Mouse (Mus musculus) hindbrain, embryonic 16.5 days (tissue): ENCODE data around the gene Cct3. TPM values are rescaled to one million over a fixed set of nuclear protein-coding genes. Genes with fewer than 3 reads are reported as not detected.

Experiments used
- ATAC-seq: fragments of 200-750 bp; cut with Nextera tagmentation; 2 replicates; pipeline ENCODE4 v1.8.0; 2017; ENCODE audit warnings: moderate TSS enrichment, moderate library complexity
- H3K27ac ChIP-seq: fragments of 300-500 bp; sonication (generic); 2 replicates; pipeline ENCODE4 v1.5.1; 2014; ENCODE audit warnings: low read depth, mild to moderate bottlenecking, control low read depth, low read length, moderate library complexity
- H3K27me3 ChIP-seq: fragments of 300-500 bp; sonication (generic); replicated peaks from 2 replicates; pipeline ENCODE4 v1.6.1; 2014; ENCODE audit warnings: low read length; ENCODE audit not compliant: control insufficient read depth, insufficient read depth
- H3K36me3 ChIP-seq: fragments of 300-500 bp; sonication (generic); 2 replicates; pipeline ENCODE4 v1.6.1; 2014; ENCODE audit warnings: mild to moderate bottlenecking, low read length, moderate library complexity, mixed read lengths; ENCODE audit not compliant: control insufficient read depth, insufficient read depth
- H3K4me1 ChIP-seq: fragments of 300-500 bp; sonication (generic); 2 replicates; pipeline ENCODE4 v1.6.1; 2014; ENCODE audit warnings: low read depth, low read length; ENCODE audit not compliant: control insufficient read depth, insufficient read depth
- H3K4me2 ChIP-seq: fragments of 300-500 bp; sonication (generic); 2 replicates; pipeline ENCODE4 v1.6.1; 2014; ENCODE audit warnings: mild to moderate bottlenecking, low read length, control low read depth, moderate library complexity
- H3K4me3 ChIP-seq: fragments of 300-500 bp; sonication (generic); 2 replicates; pipeline ENCODE4 v1.5.1; 2014; ENCODE audit warnings: mild to moderate bottlenecking, low read length, control low read depth, moderate library complexity
- H3K9ac ChIP-seq: fragments of 300-500 bp; sonication (generic); 2 replicates; pipeline ENCODE4 v1.6.1; 2014; ENCODE audit warnings: low read depth, mild to moderate bottlenecking, control low read depth, low read length, moderate library complexity
- H3K9me3 ChIP-seq: fragments of 300-500 bp; sonication (generic); 2 replicates; pipeline ENCODE4 v1.6.1; 2014; ENCODE audit warnings: mild to moderate bottlenecking, low read length, moderate library complexity; ENCODE audit not compliant: control insufficient read depth
- WGBS: fragments of 180-500 bp; shearing (Covaris S2); extraction: QIAGEN DNeasy Blood & Tissue Kit; methylation state at CpG from one replicate; pipeline ENCODE4 v1.1.7; 2014; 5-methylcytosine and 5-hydroxymethylcytosine counted together
- polyA plus RNA-seq: library from polyadenylated mRNA; unstranded; fragments of >200 nt; fragmentation: Nextera tagmentation; extraction: Ambion mirVana; gene quantifications from 2 replicates; pipeline ENCODE4 v1.2.1, GENCODE M21; 2015

Cct3 gene
- polyA plus RNA-seq, 1 experiment from 2014 or later = 444 TPM

DNA sequence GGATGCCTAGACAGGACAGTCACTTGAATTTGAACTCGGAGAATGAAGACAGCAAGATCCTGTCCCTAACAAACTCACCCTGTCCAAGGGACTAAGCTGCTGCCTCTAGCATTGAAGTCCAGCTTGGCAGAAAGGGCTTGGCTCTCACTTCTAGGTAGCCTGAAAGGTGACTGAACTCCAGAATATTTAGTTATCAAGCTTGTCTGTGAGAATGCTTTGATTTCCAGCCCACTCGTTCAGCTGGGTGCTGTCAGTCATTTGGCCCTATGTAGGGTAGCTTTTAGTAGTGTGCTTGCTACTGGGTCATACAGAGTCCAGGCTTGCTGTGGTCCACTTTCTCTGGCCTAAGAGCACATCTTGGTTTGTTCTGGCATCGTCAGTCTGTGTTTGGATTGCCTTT, 42.1 kb downstream of the Cct3 start:
- Histone ChIP-seq H3K4me3 (no peak overlapping the region), H3K27ac (no peak overlapping the region), H3K36me3 (peaks cover 17% of the 10 kb centered on the region), H3K9ac (no peak overlapping the region), H3K4me2 (no peak overlapping the region), H3K9me3 (no peaks in the 10 kb centered on the region), H3K27me3 (no peaks in the 10 kb centered on the region), H3K4me1 (peaks cover 13% of the 10 kb centered on the region)
- ATAC-seq = no peak
- WGBS = 73% methylated on average over 3 of the region's 3 CpGs

DNA sequence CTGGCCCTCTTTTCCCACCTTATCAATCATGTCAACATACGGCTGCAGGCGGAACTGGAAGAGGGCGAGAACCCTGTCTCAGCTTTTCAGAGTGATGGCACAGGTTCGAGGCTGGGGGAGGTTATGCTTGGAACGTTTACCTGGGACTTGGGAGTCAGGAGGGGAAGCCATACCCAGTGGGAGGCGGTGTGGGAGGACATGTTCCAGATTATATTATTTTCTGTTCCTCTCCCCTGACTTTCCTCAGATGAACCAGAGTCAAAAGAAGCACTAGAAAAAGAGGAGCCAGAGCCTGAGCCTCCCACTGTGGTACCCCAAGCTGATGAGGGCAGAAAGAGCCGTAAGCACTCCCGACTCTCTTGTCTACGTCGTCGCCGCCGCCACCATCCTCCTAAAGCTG, 53.8 kb downstream of the Cct3 start:
- Histone ChIP-seq H3K4me3 (no peak overlapping the region), H3K9me3 (no peaks in the 10 kb centered on the region), H3K9ac (no peak overlapping the region), H3K36me3 (peaks cover 72% of the 10 kb centered on the region), H3K27me3 (no peaks in the 10 kb centered on the region), H3K4me2 (no peak overlapping the region), H3K27ac (no peak overlapping the region), H3K4me1 (no peaks in the 10 kb centered on the region)
- ATAC-seq = no peak
- 95% methylated on average over 13 of the region's 13 CpGs for WGBS

DNA sequence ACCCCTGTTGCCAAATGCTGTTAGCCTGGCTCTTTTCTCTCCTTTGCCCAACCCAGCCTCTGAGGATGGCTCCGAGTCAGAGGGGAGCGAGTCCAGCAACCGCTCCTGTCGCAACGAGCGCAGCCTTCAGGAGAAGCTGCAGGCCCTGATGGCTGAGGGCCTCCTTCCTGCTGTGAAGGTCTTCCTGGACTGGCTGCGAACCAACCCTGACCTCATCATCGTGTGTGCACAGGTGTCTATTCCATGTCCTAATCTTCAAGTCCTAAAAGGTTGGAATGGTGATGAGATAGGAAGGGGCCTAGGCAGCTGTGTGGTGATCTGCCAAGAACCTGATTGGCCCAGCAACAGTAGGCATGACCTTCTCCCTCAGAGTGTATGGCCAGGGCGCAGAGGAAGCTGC, 56.0 kb downstream of the Cct3 start:
- H3K9me3 ChIP-seq = no peaks in the 10 kb centered on the region
- no peak overlapping the region for H3K9ac ChIP-seq
- no peak for ATAC-seq
- no peak overlapping the region for H3K4me2 ChIP-seq
- no peaks in the 10 kb centered on the region for H3K4me1 ChIP-seq
- H3K4me3 ChIP-seq = no peak overlapping the region
- H3K27me3 ChIP-seq = no peaks in the 10 kb centered on the region
- no peak overlapping the region for H3K27ac ChIP-seq
- H3K36me3 ChIP-seq = peaks cover 70% of the 10 kb centered on the region
- 90% methylated on average over 9 of the region's 9 CpGs for WGBS

DNA sequence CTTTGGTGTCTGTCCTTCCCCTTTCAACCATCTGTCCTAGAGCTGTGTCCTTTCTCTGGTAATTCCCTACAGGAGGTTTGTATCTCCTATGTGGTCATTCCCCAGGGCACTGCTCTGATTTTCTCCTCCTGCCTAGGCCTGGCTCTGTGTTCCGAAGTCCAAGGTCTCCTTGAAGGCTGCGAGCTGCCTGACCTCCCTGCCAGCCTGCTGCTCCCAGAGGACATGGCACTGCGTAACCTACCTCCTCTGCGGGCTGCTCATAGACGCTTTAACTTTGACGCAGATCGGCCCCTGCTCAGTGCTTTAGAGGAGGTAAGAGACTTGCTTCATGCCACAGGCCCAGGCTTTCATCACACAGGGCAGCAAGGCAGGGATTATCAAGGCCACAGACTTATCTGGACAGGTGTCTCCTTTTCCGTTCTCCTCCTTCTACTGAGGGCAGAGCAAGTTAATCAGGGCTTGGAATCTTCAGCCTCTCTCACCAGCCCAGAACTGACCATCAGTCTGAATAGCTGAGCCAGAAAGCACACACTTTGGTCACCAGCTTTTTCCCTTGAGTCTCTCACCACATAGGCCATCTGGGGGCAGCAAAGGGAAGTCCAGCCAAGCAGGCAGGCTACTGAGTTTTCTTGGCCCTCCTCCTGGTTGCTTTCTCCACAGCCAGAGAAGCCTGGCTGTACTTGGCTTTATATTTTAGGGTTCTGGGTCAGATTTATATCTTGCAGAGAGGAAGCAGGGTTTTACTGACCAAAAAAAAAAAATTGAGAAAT, 57.7 kb downstream of the Cct3 start:
- Histone ChIP-seq H3K4me2 (no peak overlapping the region), H3K36me3 (peaks cover 72% of the 10 kb centered on the region), H3K4me3 (no peak overlapping the region), H3K4me1 (no peaks in the 10 kb centered on the region), H3K27me3 (no peaks in the 10 kb centered on the region), H3K9ac (no peak overlapping the region), H3K9me3 (no peaks in the 10 kb centered on the region), H3K27ac (no peak overlapping the region)
- no peak for ATAC-seq
- WGBS = 96% methylated on average over 8 of the region's 8 CpGs

DNA sequence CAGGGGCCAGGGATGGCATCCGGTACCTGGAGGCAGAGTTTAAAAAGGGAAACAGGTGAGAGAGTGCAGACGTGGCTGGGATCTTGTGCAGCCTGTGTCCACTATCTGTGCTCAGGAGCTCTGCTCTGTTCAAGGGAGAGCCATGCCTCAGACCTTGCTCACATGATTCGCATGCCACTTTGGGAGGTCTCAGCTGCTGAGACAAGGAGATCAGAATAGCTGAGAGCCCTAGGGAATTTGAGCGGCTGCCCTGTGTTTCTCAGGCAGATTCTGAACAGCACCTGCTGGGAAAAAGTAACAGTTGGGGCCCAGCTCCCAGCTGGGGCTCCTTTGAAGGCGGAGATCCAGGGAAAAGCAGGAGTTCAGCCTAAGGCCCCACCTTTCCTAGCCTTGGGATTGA, 62.7 kb downstream of the Cct3 start:
- no peak for ATAC-seq
- Histone ChIP-seq H3K36me3 (peaks cover 54% of the 10 kb centered on the region), H3K9me3 (no peaks in the 10 kb centered on the region), H3K27ac (no peak overlapping the region), H3K4me3 (no peak overlapping the region), H3K9ac (no peak overlapping the region), H3K27me3 (no peaks in the 10 kb centered on the region), H3K4me1 (no peaks in the 10 kb centered on the region), H3K4me2 (no peak overlapping the region)
- WGBS = 58% methylated on average over 5 of the region's 5 CpGs

DNA sequence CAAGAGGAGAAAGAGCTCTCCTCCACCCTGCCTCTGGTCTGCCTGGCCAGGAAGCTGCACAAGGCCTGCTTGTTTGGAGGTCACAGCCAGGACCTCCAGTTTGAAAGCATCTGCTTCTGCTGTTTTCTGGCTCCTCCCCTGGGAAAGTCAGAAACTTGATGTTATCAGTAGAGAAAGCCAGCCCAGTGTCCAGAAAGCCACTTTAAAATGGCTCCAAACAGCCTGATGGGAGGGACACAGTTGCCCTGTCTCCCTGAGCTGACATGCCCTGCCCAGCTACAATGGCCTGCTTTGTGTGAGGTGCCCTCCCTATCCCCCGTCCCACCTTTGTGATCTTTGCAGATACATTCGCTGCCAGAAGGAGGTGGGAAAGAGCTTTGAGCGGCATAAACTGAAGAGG, 63.1 kb downstream of the Cct3 start:
- ATAC-seq = no peak
- 75% methylated on average over 3 of the region's 3 CpGs for WGBS
- Histone ChIP-seq H3K4me2 (no peak overlapping the region), H3K4me1 (no peaks in the 10 kb centered on the region), H3K9ac (no peak overlapping the region), H3K4me3 (no peak overlapping the region), H3K27me3 (no peaks in the 10 kb centered on the region), H3K27ac (no peak overlapping the region), H3K36me3 (peaks cover 54% of the 10 kb centered on the region), H3K9me3 (no peaks in the 10 kb centered on the region)

DNA sequence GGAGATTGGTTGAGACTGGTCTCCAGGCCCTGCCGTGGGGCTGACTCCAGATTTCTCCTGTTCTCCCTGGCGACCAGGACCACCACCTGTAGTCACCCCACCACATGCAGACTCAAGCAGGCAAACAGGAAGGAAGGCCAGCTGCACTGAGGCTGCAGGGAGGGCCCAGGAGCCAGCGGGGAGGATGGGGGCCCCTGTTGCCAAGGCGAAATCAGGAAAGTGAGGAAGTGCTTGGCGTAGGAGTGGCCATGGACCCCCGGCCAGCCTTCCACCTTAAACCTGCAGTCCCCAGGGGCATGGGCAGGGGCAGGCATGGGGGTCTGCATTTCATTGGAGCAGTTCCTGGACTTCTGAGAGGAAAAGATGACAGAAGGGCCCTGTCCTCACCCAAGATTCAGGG, 64.2 kb downstream of the Cct3 start:
- peaks cover 3% of the 10 kb centered on the region; the same call in 1 of the 2 replicates for H3K27me3 ChIP-seq
- H3K9me3 ChIP-seq = no peaks in the 10 kb centered on the region
- no peak for ATAC-seq
- H3K4me2 ChIP-seq = no peak overlapping the region
- H3K27ac ChIP-seq = no peak overlapping the region
- H3K4me3 ChIP-seq = no peak overlapping the region
- no peak overlapping the region for H3K9ac ChIP-seq
- peaks cover 45% of the 10 kb centered on the region for H3K36me3 ChIP-seq
- WGBS = 84% methylated on average over 6 of the region's 6 CpGs
- no peaks in the 10 kb centered on the region for H3K4me1 ChIP-seq

DNA sequence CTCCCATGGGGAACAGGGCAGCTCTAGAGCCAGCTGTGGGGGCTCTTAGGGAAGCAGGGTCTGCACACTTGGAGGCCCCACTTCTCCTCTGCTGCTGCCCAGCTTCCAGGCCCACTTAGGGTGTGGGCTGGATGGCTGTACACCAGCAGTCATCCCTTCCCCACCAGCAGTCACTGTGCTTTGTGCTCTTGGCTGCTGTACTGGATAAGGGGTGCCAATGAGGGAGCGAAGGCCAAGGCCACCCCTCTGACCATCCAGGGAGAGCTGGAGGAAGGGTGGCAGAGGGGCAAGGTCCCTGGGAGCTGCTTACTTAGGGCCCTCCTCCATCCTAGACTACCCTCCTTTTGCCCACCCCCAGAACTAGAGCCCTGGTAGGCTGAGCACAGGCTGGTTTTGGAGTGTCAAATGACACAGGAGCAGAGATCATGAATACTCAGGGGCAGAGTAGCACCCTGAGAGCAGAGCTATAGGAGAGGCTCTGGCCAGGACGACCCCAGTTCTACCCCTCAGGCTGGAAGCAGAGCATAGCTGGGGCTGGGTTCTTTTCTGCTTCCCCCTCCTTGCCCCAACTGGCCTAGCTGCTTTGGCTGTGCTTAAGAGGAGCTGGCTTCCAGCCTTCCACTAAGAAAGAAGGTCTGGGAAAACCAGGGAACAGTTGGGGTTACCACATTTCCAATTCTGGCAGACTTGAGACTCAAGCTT, 64.8 kb downstream of the Cct3 start:
- Histone ChIP-seq H3K27ac (no peak overlapping the region), H3K27me3 (peaks cover 4% of the 10 kb centered on the region; the same call in 1 of the 2 replicates), H3K9ac (no peak overlapping the region), H3K4me1 (no peaks in the 10 kb centered on the region), H3K4me3 (no peak overlapping the region), H3K9me3 (no peaks in the 10 kb centered on the region), H3K4me2 (no peak overlapping the region), H3K36me3 (peaks cover 41% of the 10 kb centered on the region)
- WGBS = 87% methylated on average over 2 of the region's 2 CpGs
- no peak for ATAC-seq

DNA sequence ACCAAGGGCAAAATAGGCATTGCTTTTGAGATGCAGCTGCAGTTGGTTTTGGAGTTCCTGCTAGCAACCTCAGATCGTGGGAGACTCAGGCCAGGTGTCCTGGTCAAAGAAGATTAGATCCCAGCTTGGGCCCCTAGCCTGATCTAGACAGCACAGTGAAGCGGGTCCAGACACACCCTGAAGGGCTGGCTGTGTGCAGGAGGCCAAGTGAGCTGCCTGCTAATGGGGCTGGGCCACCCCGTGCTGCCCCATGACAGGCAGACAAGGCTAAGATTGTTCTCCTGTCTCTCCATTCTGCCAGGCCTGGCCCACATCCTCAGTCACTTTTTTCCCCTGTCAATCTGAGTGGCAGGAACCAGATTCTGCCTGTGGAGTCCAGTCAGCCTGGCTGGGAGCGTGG, 66.8 kb downstream of the Cct3 start:
- Histone ChIP-seq H3K9ac (no peak overlapping the region), H3K4me1 (no peaks in the 10 kb centered on the region), H3K9me3 (no peaks in the 10 kb centered on the region), H3K4me2 (no peak overlapping the region), H3K36me3 (peaks cover 28% of the 10 kb centered on the region), H3K4me3 (no peak overlapping the region), H3K27ac (peak overlapping the region; percentile 35; the same call in 1 of the 2 replicates), H3K27me3 (peaks cover 4% of the 10 kb centered on the region; the same call in 1 of the 2 replicates)
- WGBS = 42% methylated on average over 4 of the region's 4 CpGs
- peak; percentile 45; the same call in 1 of the 2 replicates for ATAC-seq
